Mouse (Mus musculus) bone marrow macrophage, adult 2 months (primary cell): ENCODE measurements around the gene C2cd3.

Experiments used
- CTCF ChIP-seq: IDR thresholded peaks from 2 replicates; pipeline ENCODE4 v1.5.1; 2012; ENCODE audit warnings: low read depth, mild to moderate bottlenecking, low read length, moderate library complexity
- POLR2A ChIP-seq: IDR thresholded peaks from 2 replicates; pipeline ENCODE4 v1.6.1; 2012; ENCODE audit warnings: mild to moderate bottlenecking, low read depth, low read length, borderline replicate concordance

- TF ChIP-seq POLR2A (no peak), CTCF (no peak)
Measured at GRCm38 (mm10) chr7:100511602-100512001, 139.6 kb downstream of the C2cd3 start.
